Mouse (Mus musculus): ENCODE measurements around the gene Eml5. TPM values are rescaled to one million over a fixed set of nuclear protein-coding genes. Genes with fewer than 3 reads are reported as not detected.

Gene Eml5
- 9.4 and 11.3 TPM in 2 replicates for polyA plus RNA-seq (2015; fragmentation: Nextera tagmentation; extraction: Ambion mirVana)

DNA sequence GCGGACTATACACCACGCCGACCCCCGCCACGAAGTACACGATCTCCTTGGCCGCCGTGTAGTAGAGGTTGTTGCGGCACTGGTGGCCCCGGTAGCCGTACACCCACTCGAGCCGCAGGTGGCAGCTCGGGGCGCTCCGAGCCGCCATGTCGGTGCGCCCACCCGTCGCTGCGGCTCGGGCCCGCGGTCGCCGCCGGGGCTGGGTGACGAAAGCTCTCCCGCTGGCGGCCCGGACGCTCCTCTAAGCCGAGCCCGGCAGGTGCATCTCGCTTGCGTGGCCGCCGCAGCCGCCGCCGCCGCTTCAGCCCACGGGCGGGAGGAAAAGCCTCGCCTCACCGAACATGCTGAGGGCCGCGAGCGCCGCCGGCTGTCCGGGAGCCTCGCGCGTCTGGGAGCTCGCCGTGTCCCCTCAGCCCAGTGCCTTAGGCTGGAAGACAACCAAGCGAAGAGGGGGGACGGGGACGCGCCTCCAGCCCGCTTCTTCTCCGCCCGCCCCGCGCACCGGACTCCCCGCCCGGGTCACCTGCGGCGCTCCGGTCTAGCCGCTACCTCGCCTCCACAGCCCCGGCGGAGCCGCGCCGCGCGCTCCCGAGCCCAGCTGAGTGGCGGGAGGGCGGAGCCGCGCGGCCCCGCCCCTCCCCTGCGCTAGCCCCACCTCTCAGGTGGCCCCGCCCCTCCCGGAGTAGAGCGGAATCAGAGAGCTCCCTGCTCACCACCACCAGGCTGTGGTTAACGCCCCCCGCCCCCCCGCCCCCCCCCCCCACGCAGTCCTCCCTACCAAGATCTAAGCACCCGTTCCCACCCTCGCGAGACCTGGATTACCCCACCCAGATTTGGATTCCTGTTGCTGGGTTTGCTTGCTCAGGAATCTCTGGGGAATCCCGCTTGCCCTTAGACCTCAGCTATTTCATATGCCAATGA lies at the start of gene Eml5:
Gene Eml5, minus strand, starts transcription at position 604 of the 921 bp plus-strand sequence.
- Histone ChIP-seq H3K9me3 (replicated peaks; ENCODE audit: control insufficient read depth, low read length) (no peaks in the 10 kb centered on the region), H3K27ac (ENCODE audit: low read length) (no peak within 1 kb of the TSS), H3K4me2 (ENCODE audit: low read depth, low read length) (peak within 1 kb of the TSS; percentile 83), H3K36me3 (ENCODE audit: control insufficient read depth, insufficient read depth, low read length) (no peaks in the 10 kb centered on the region), H3K27me3 (ENCODE audit: control insufficient read depth, insufficient read depth, low read length) (0 out of 2 replicates have a peak, but pooled peaks cover 5% of the 10 kb centered on the region), H3K9ac (ENCODE audit: low read length) (peak within 1 kb of the TSS; percentile 70), H3K4me3 (replicated peaks; ENCODE audit: low read length) (peak within 1 kb of the TSS; percentile 75), H3K4me1 (ENCODE audit: control insufficient read depth, insufficient read depth, low read length) (no peaks in the 10 kb centered on the region)
- WGBS: 1% methylated on average over 78 of the region's 101 CpGs
- ATAC-seq (ENCODE audit: insufficient read depth, low FRiP score): peak; percentile 95

DNA sequence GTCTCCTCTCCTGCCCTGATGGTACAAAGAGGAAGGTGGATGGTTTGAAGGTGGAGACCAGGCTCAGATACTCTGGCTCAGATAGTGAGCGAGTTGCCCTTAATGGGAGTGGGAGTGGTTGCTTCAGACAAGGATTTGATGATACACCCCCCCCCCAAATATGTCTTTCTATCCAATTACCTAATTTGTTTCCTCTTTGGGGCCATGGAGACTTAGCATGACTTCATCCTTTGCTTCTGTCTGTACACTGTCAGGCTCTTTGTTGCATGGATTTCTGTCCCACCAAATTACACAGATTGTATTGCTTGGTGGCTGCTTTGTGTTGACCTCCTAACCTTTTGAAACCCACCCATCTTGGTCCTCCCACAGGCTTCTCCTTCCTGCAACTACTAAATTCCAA lies 31.6 kb upstream of the Eml5 start:
- no peak for ATAC-seq (ENCODE audit: insufficient read depth, low FRiP score)
- Histone ChIP-seq H3K27me3 (ENCODE audit: control insufficient read depth, insufficient read depth, low read length) (no peaks in the 10 kb centered on the region), H3K27ac (ENCODE audit: low read length) (no peak overlapping the region), H3K9ac (ENCODE audit: low read length) (no peak overlapping the region), H3K4me1 (ENCODE audit: control insufficient read depth, insufficient read depth, low read length) (no peaks in the 10 kb centered on the region), H3K9me3 (replicated peaks; ENCODE audit: control insufficient read depth, low read length) (no peaks in the 10 kb centered on the region), H3K36me3 (ENCODE audit: control insufficient read depth, insufficient read depth, low read length) (no peaks in the 10 kb centered on the region), H3K4me2 (ENCODE audit: low read depth, low read length) (no peak overlapping the region), H3K4me3 (replicated peaks; ENCODE audit: low read length) (no peak overlapping the region)
- WGBS: 85% methylated on average over 1 of the region's 1 CpGs

DNA sequence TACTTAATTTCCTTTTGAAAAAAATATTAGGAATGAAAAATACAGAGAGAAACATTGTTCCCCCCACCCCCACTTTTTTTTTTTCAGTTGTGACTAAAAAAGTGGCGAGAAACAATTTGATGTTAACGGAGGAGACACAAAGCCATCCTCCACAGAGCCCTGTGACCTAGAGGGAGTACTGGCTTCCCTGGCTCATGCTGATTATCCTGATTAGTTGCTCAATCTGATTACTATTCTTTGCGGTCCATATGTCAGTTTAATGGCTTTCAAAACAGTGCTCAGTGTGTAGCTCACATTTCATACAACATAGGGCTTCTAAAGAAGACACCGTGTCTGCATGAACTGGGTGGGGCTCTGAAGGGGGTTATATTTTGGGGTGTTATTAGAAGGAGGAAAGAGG lies 31.2 kb upstream of the Eml5 start:
- no peak overlapping the region for H3K4me2 ChIP-seq (ENCODE audit: low read depth, low read length)
- H3K4me3 ChIP-seq (replicated peaks; ENCODE audit: low read length): no peak overlapping the region
- no peaks in the 10 kb centered on the region for H3K4me1 ChIP-seq (ENCODE audit: control insufficient read depth, insufficient read depth, low read length)
- ATAC-seq (ENCODE audit: insufficient read depth, low FRiP score): no peak
- H3K9me3 ChIP-seq (replicated peaks; ENCODE audit: control insufficient read depth, low read length): no peaks in the 10 kb centered on the region
- 85% methylated on average over 4 of the region's 4 CpGs for WGBS
- no peak overlapping the region for H3K9ac ChIP-seq (ENCODE audit: low read length)
- no peak overlapping the region for H3K27ac ChIP-seq (ENCODE audit: low read length)
- no peaks in the 10 kb centered on the region for H3K36me3 ChIP-seq (ENCODE audit: control insufficient read depth, insufficient read depth, low read length)
- no peaks in the 10 kb centered on the region for H3K27me3 ChIP-seq (ENCODE audit: control insufficient read depth, insufficient read depth, low read length)

DNA sequence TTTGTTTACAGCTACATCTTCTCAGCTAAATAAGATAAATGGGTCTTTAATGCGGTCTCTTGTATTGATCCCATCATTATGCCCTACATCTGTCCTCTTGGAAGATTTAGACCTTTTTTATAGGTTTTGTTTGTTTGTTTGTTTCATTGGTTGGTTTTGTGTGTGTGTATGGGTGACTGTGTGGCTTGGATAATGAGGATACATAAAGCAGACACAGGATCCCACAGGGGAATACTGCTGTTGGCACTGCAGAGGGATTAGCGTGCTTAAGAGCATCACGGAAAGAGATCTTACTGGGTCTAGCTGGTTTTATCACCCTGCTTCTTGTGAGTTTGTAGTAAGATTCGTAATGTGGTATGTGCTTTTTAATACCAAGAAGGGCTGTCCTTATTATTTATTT lies 29.9 kb upstream of the Eml5 start:
- H3K9ac ChIP-seq (ENCODE audit: low read length): no peak overlapping the region
- WGBS: 91% methylated on average over 4 of the region's 4 CpGs
- no peak overlapping the region for H3K27ac ChIP-seq (ENCODE audit: low read length)
- no peak for ATAC-seq (ENCODE audit: insufficient read depth, low FRiP score)
- no peaks in the 10 kb centered on the region for H3K36me3 ChIP-seq (ENCODE audit: control insufficient read depth, insufficient read depth, low read length)
- H3K9me3 ChIP-seq (replicated peaks; ENCODE audit: control insufficient read depth, low read length): no peaks in the 10 kb centered on the region
- no peak overlapping the region for H3K4me3 ChIP-seq (replicated peaks; ENCODE audit: low read length)
- no peaks in the 10 kb centered on the region for H3K4me1 ChIP-seq (ENCODE audit: control insufficient read depth, insufficient read depth, low read length)
- H3K4me2 ChIP-seq (ENCODE audit: low read depth, low read length): no peak overlapping the region
- H3K27me3 ChIP-seq (ENCODE audit: control insufficient read depth, insufficient read depth, low read length): no peaks in the 10 kb centered on the region

DNA sequence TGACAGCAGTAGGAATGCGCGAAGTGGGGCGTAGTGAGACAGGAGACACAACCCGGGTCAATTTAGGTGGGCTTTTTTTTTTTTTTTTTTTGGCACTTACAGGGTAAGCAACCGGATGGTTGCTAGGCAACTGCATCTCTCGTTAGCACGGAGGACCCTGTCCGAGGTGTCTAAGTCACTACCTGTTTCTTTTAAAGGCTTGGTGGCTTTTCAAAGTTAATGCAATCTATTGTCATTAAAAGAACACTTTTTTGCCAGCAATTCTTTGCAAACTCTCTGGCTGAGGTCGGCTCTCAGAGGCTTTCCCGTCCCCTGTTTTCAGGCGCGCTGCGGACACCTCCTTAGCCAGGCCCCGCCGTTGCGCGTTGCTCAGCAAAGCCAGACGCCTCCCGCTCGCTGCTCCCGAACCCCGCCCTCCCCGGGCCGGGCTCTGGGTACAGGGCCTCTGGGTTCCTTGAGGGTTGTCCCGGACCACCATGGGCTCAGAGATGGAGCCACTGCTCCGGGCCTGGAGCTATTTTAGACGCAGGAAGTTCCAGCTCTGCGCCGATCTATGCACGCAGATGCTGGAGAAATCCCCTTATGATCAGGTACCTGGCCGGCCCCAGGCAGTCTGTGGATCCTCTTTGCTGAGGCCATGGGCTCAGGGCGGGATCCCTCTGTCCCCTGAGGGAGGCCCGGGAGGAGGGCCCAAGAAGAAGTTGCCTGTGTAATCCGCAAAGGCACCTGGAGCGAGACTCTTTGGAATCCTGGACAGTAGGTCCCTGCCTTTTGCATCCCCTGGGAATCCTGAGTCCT lies 19.1 kb upstream of the Eml5 start, which contains the start of gene Ttc8:
Gene Ttc8, plus strand, starts transcription at position 381 of the 798 bp plus-strand sequence.
- H3K4me1 ChIP-seq (ENCODE audit: control insufficient read depth, insufficient read depth, low read length): 0 out of 2 replicates have a peak, but pooled peaks cover 3% of the 10 kb centered on the region
- H3K4me2 ChIP-seq (ENCODE audit: low read depth, low read length): peak within 1 kb of the TSS; percentile 60
- H3K27me3 ChIP-seq (ENCODE audit: control insufficient read depth, insufficient read depth, low read length): no peaks in the 10 kb centered on the region
- H3K9me3 ChIP-seq (replicated peaks; ENCODE audit: control insufficient read depth, low read length): no peaks in the 10 kb centered on the region
- peak within 1 kb of the TSS; percentile 55; the same call in 1 of the 2 replicates for H3K27ac ChIP-seq (ENCODE audit: low read length)
- under 1% methylated on average over 35 of the region's 35 CpGs for WGBS
- peak; percentile 99 for ATAC-seq (ENCODE audit: insufficient read depth, low FRiP score)
- no peaks in the 10 kb centered on the region for H3K36me3 ChIP-seq (ENCODE audit: control insufficient read depth, insufficient read depth, low read length)
- H3K9ac ChIP-seq (ENCODE audit: low read length): peak within 1 kb of the TSS; percentile 88
- H3K4me3 ChIP-seq (replicated peaks; ENCODE audit: low read length): peak within 1 kb of the TSS; percentile 69

DNA sequence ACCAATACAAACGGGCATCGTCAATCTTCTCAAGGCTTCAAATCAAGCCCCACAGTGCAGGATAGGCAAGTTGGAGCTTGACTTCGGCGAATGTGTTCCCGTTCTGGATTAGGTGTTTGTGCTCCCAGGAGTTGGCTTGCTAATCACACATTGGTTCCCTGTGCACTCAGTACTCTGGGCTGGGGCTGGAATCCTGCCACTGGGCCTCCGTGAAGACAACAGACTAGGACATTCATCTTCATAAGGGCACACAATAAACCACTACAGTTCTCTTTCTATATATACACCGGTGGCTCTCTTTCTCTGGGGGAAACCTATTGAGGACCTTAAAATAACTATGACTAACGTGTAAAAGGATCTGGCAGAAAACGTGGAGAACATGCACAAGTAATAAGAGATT lies 8.8 kb upstream of the Eml5 start:
- no peak overlapping the region for H3K27ac ChIP-seq (ENCODE audit: low read length)
- WGBS: 62% methylated on average over 9 of the region's 9 CpGs
- H3K27me3 ChIP-seq (ENCODE audit: control insufficient read depth, insufficient read depth, low read length): no peaks in the 10 kb centered on the region
- H3K4me1 ChIP-seq (ENCODE audit: control insufficient read depth, insufficient read depth, low read length): no peaks in the 10 kb centered on the region
- no peak overlapping the region for H3K4me2 ChIP-seq (ENCODE audit: low read depth, low read length)
- no peak overlapping the region for H3K9ac ChIP-seq (ENCODE audit: low read length)
- no peaks in the 10 kb centered on the region for H3K9me3 ChIP-seq (replicated peaks; ENCODE audit: control insufficient read depth, low read length)
- H3K4me3 ChIP-seq (replicated peaks; ENCODE audit: low read length): no peak overlapping the region
- no peaks in the 10 kb centered on the region for H3K36me3 ChIP-seq (ENCODE audit: control insufficient read depth, insufficient read depth, low read length)
- no peak for ATAC-seq (ENCODE audit: insufficient read depth, low FRiP score)

DNA sequence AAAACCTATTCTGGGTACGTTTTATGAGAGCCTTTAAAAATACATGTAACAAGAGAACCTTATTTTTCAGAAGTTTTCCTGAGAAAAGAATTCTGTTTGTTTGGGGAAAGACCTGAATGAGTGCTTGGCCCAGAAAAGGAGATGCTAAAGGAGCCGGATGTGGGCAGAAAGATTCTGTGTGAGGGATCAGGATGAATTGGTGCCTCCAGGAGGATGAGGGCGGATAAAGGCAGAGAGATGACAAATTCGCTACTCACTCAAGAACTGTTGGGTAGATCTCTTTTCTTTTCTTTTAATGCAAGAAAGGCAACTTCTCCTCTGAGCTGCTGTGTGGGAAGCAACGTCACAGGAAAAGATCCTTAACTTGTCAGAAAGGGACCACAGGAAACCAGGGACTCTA lies 4.2 kb upstream of the Eml5 start:
- Histone ChIP-seq H3K9ac (ENCODE audit: low read length) (no peak overlapping the region), H3K4me3 (replicated peaks; ENCODE audit: low read length) (no peak overlapping the region), H3K27ac (ENCODE audit: low read length) (no peak overlapping the region), H3K36me3 (ENCODE audit: control insufficient read depth, insufficient read depth, low read length) (no peaks in the 10 kb centered on the region), H3K27me3 (ENCODE audit: control insufficient read depth, insufficient read depth, low read length) (no peaks in the 10 kb centered on the region), H3K4me2 (ENCODE audit: low read depth, low read length) (no peak overlapping the region), H3K4me1 (ENCODE audit: control insufficient read depth, insufficient read depth, low read length) (no peaks in the 10 kb centered on the region), H3K9me3 (replicated peaks; ENCODE audit: control insufficient read depth, low read length) (no peaks in the 10 kb centered on the region)
- WGBS: 72% methylated on average over 5 of the region's 5 CpGs
- ATAC-seq (ENCODE audit: insufficient read depth, low FRiP score): no peak

DNA sequence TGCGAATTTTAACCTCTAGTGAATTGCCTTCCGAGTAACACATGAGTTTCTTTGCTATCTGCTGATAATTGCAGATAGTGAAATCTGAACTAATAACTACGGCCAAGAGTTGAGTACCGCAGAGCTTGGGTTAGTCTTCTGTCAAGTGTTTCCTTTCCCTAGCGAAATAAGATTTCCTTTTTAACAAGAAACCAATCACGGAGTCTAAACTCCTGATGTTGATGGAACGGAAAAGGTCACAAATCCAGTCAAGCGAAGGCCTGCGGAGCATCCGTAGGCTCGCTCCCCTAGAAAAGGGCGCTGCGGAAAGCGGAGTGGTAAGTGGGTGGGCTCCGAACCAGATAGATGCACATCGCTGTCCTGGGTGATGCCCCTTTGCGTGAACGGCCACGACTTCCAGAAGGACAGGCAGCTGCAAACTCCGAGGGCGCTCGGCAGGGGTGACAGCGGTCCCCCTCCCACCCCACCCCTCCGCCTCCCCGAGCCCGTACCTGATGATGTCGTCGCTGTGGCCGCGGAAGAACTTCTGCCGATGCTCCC lies 873 bp downstream of the Eml5 start:
- ATAC-seq (ENCODE audit: insufficient read depth, low FRiP score): no peak
- 4% methylated on average over 31 of the region's 31 CpGs for WGBS
- Histone ChIP-seq H3K36me3 (ENCODE audit: control insufficient read depth, insufficient read depth, low read length) (no peaks in the 10 kb centered on the region), H3K9ac (ENCODE audit: low read length) (peak overlapping the region; percentile 70), H3K4me1 (ENCODE audit: control insufficient read depth, insufficient read depth, low read length) (no peaks in the 10 kb centered on the region), H3K4me3 (replicated peaks; ENCODE audit: low read length) (peak overlapping the region; percentile 75), H3K4me2 (ENCODE audit: low read depth, low read length) (peak overlapping the region; percentile 83), H3K27me3 (ENCODE audit: control insufficient read depth, insufficient read depth, low read length) (0 out of 2 replicates have a peak, but pooled peaks cover 5% of the 10 kb centered on the region), H3K9me3 (replicated peaks; ENCODE audit: control insufficient read depth, low read length) (no peaks in the 10 kb centered on the region), H3K27ac (ENCODE audit: low read length) (no peak overlapping the region)

Measured in stomach, embryonic 16.5 days (tissue).